Mouse (Mus musculus) mouse trophoblast stem cell (cell line): ENCODE measurements around the gene Gdpgp1.

ENCODE experiments used
- in situ Hi-C, 2 experiments: fragments of 300-500 bp; cut with MseI, MboI; formaldehyde crosslinking; loops; 2 replicates in 1 of 2; 3 replicates in 1 of 2; pipeline ENCODE4 v1.15.1; 2025

The Gdpgp1 gene

GRCm38 (mm10) chr7:80221179-80221750, 11.4 kb upstream of the Gdpgp1 start:
- in situ Hi-C loops: no loop called here

- in situ Hi-C loops: no loop called here
Observed at GRCm38 (mm10) chr7:80227065-80227464, 5.6 kb upstream of the Gdpgp1 start.

GRCm38 (mm10) chr7:80230196-80230595, 2.5 kb upstream of the Gdpgp1 start:
- in situ Hi-C loops: no loop called here

GRCm38 (mm10) chr7:80231971-80232488, 635 bp upstream of the Gdpgp1 start:
- in situ Hi-C loops: no loop called here

- in situ Hi-C loops: no loop called here
Observed at GRCm38 (mm10) chr7:80233799-80234198, 1.1 kb downstream of the Gdpgp1 start.

GRCm38 (mm10) chr7:80238542-80238941, 5.9 kb downstream of the Gdpgp1 start:
- in situ Hi-C loops: no loop called here

- in situ Hi-C loops: no loop called here
Observed at GRCm38 (mm10) chr7:80241661-80242060, 9.0 kb downstream of the Gdpgp1 start.

GRCm38 (mm10) chr7:80244851-80245250, 12.2 kb downstream of the Gdpgp1 start:
- in situ Hi-C loops: no loop called here

- in situ Hi-C loops: no loop called here
Observed at GRCm38 (mm10) chr7:80246148-80246721, 13.6 kb downstream of the Gdpgp1 start, which contains the start of gene Ttll13. Gene Ttll13, plus strand, starts transcription at chr7:80246376.

- in situ Hi-C loops: no loop called here
Observed at GRCm38 (mm10) chr7:80246859-80247258, 14.2 kb downstream of the Gdpgp1 start.

- in situ Hi-C loops: no loop called here
Observed at GRCm38 (mm10) chr7:80252437-80252836, 19.8 kb downstream of the Gdpgp1 start.

- in situ Hi-C loops: no loop called here
Observed at GRCm38 (mm10) chr7:80252886-80253285, 20.2 kb downstream of the Gdpgp1 start.

- in situ Hi-C loops: no loop called here
Observed at GRCm38 (mm10) chr7:80255981-80256380, 23.3 kb downstream of the Gdpgp1 start.

GRCm38 (mm10) chr7:80257706-80258105, 25.0 kb downstream of the Gdpgp1 start:
- in situ Hi-C loops: no loop called here

- in situ Hi-C loops: no loop called here
Observed at GRCm38 (mm10) chr7:80260625-80261371, 28.1 kb downstream of the Gdpgp1 start, which contains the start of gene Ngrn. Gene Ngrn, plus strand, starts transcription at chr7:80261215.

- in situ Hi-C loops: no loop called here
Observed at GRCm38 (mm10) chr7:80261372-80261990, 28.8 kb downstream of the Gdpgp1 start.

GRCm38 (mm10) chr7:80264606-80265005, 31.9 kb downstream of the Gdpgp1 start:
- in situ Hi-C loops: no loop called here

- in situ Hi-C loops: no loop called here
Observed at GRCm38 (mm10) chr7:80267764-80268163, 35.1 kb downstream of the Gdpgp1 start.

GRCm38 (mm10) chr7:80268897-80269750, 36.5 kb downstream of the Gdpgp1 start, which contains the start of gene Vps33b:
Gene Vps33b, plus strand, starts transcription at chr7:80269649.
- in situ Hi-C loops: no loop called here

- in situ Hi-C loops: no loop called here
Observed at GRCm38 (mm10) chr7:80269751-80270255, 37.1 kb downstream of the Gdpgp1 start.

GRCm38 (mm10) chr7:80273456-80273855, 40.8 kb downstream of the Gdpgp1 start:
- in situ Hi-C loops: no loop called here
